Mouse (Mus musculus) spleen, postnatal 4 days (tissue): ENCODE measurements around the gene Crip3.

Experiments
- DNase-seq, 2 experiments: peaks; one replicate each; pipeline ENCODE4 v3.0.0; 2022; ENCODE audit warnings: low spot score in 2 of 2

Gene Crip3

GRCm38 (mm10) chr17:46455110-46455691 lies 26.5 kb downstream of the Crip3 start:
- DNase-seq = no peak

GRCm38 (mm10) chr17:46457791-46458190 lies 29.1 kb downstream of the Crip3 start:
- peak; percentile 49 to 78 for DNase-seq

GRCm38 (mm10) chr17:46458439-46458838 lies 29.7 kb downstream of the Crip3 start:
- no peak for DNase-seq

- no peak for DNase-seq
Measured at GRCm38 (mm10) chr17:46460673-46461072, 31.9 kb downstream of the Crip3 start.

- no peak for DNase-seq
Measured at GRCm38 (mm10) chr17:46461347-46461746, 32.6 kb downstream of the Crip3 start.

GRCm38 (mm10) chr17:46462226-46462625 lies 33.5 kb downstream of the Crip3 start:
- no peak for DNase-seq

- DNase-seq = no peak
Measured at GRCm38 (mm10) chr17:46467830-46468229, 39.1 kb downstream of the Crip3 start.

GRCm38 (mm10) chr17:46476601-46477000 lies 47.9 kb downstream of the Crip3 start:
- no peak for DNase-seq

- no peak for DNase-seq
Measured at GRCm38 (mm10) chr17:46477286-46477685, 48.6 kb downstream of the Crip3 start.
